Mouse (Mus musculus) cortical plate, adult 2 months (tissue): ENCODE results near the gene Dclre1c.

Source experiments
- CTCF ChIP-seq: fragments of 200-500 bp; IDR thresholded peaks from 2 replicates; pipeline ENCODE4 v1.5.1; 2011; ENCODE audit warnings: mild to moderate bottlenecking, control low read depth, low read length; ENCODE audit not compliant: insufficient read depth; ENCODE audit errors: extremely low read depth
- POLR2A ChIP-seq: fragments of 200-500 bp; IDR thresholded peaks from 2 replicates; pipeline ENCODE4 v1.6.1; 2011; ENCODE audit warnings: mild to moderate bottlenecking, low read length, control low read depth; ENCODE audit not compliant: insufficient read depth; ENCODE audit errors: extremely low read depth

- no peak for TF ChIP-seq CTCF
- peak; percentile 65; the same call in 1 of the 2 replicates for TF ChIP-seq POLR2A
These were observed at the start of gene Dclre1c for GRCm38 (mm10) chr2:3423841-3424578.
